Mouse (Mus musculus) Patski (cell line): ENCODE measurements around the gene Cdh16. TPM values are rescaled to one million over a fixed set of nuclear protein-coding genes. Genes with fewer than 3 reads are reported as not detected.

ENCODE experiments used
- ATAC-seq: fragments of 100-300 bp; one replicate; pipeline ENCODE4 v1.8.0; 2021
- CTCF ChIA-PET: fragments of 350-600 bp; sonication (Branson Sonifier 250); formaldehyde crosslinking; loops from one replicate; lab custom pipeline; 2022; ENCODE audit warnings: inconsistent platforms; lab: Charles Lee
- POLR2A ChIA-PET: fragments of 350-600 bp; sonication (Branson Sonifier 250); formaldehyde crosslinking; loops from one replicate; lab custom pipeline; 2022; ENCODE audit warnings: antibody characterized with exemption, inconsistent platforms; lab: Charles Lee
- DNase-seq: peaks from one replicate; pipeline ENCODE4 v3.0.0-alpha.2; 2011; ENCODE audit warnings: low read depth, low spot score
- H3K27me3 ChIP-seq: fragments of 371-371 bp; one replicate; pipeline ENCODE4 v1.5.1; 2021
- CTCF ChIP-seq: fragments of 100-300 bp; IDR thresholded peaks from one replicate; pipeline ENCODE4 v1.5.1; 2021
- in situ Hi-C: fragments of 300-500 bp; cut with MboI; formaldehyde crosslinking; loops from 3 replicates; pipeline ENCODE4 v1.11.1; 2018; ENCODE audit warnings: low pct_unique_long_range_greater_than_20kb, mixed read lengths
- polyA plus RNA-seq: library from polyadenylated mRNA; unstranded; gene quantifications from one replicate; pipeline ENCODE4 v1.2.3, GENCODE M21; 2021

The Cdh16 gene
- polyA plus RNA-seq, 1 experiment from 2014 or later: 738 TPM

GRCm38 (mm10) chr8:104627065-104627740 lies 3.0 kb upstream of the Cdh16 start:
- ATAC-seq: no peak
- no peak for DNase-seq
- in situ Hi-C loops: no loop called here
- TF ChIP-seq CTCF: no peak
- POLR2A ChIA-PET: interaction anchor here (0.6 kb wide), 1 partner anchor 195 kb away, joined by 4 read pairs; no protein-coding TSS in a partner anchor
- CTCF ChIA-PET: interaction anchor here (1.0 to 1.7 kb wide), 3 partner anchors 9 to 25 kb away, joined by 3 to 6 read pairs (median 4); no protein-coding TSS in a partner anchor
- H3K27me3 ChIP-seq: no peaks in the 10 kb centered on the region

GRCm38 (mm10) chr8:104620765-104621164 lies 3.4 kb downstream of the Cdh16 start:
- in situ Hi-C loops: no loop called here
- no peak for TF ChIP-seq CTCF
- ChIA-PET CTCF (interaction anchor here (0.9 to 2.0 kb wide), 8 partner anchors 9 to 22 kb away, joined by 3 to 7 read pairs (median 4); partner anchors contain the start of gene Rrad), POLR2A (interaction anchor here (1.1 kb wide), 1 partner anchor 16 kb away, joined by 3 read pairs; no protein-coding TSS in a partner anchor)
- H3K27me3 ChIP-seq: no peaks in the 10 kb centered on the region
- DNase-seq (no peak), ATAC-seq (no peak)

GRCm38 (mm10) chr8:104613119-104613518 lies 11.1 kb downstream of the Cdh16 start:
- POLR2A ChIA-PET: interaction anchor here (2.5 kb wide), 1 partner anchor 11 kb away, joined by 7 read pairs; the partner anchor contains the start of gene Cdh16
- DNase-seq (no peak), ATAC-seq (no peak)
- TF ChIP-seq CTCF: no peak
- no peaks in the 10 kb centered on the region for H3K27me3 ChIP-seq
- in situ Hi-C loops: no loop called here
- CTCF ChIA-PET: interaction anchor here (1.6 kb wide), 1 partner anchor 10 kb away, joined by 7 read pairs; no protein-coding TSS in a partner anchor

GRCm38 (mm10) chr8:104611613-104612012 lies 12.6 kb downstream of the Cdh16 start:
- no peaks in the 10 kb centered on the region for H3K27me3 ChIP-seq
- CTCF ChIA-PET: interaction anchor here (1.0 to 2.1 kb wide), 3 partner anchors 9 to 24 kb away, joined by 3 to 8 read pairs (median 4); no protein-coding TSS in a partner anchor
- DNase-seq (no peak), ATAC-seq (no peak)
- in situ Hi-C loops: no loop called here
- POLR2A ChIA-PET: interaction anchor here (0.7 to 2.5 kb wide), 4 partner anchors 8 to 26 kb away, joined by 3 to 7 read pairs (median 4); partner anchors contain the start of genes Cdh16 and Rrad
- no peak for TF ChIP-seq CTCF

GRCm38 (mm10) chr8:104610185-104610766 lies 13.9 kb downstream of the Cdh16 start:
- ChIA-PET POLR2A (no interaction called here), CTCF (interaction anchor here (0.9 to 2.1 kb wide), 2 partner anchors 8 to 18 kb away, joined by 3 to 8 read pairs; no protein-coding TSS in a partner anchor)
- no peak for ATAC-seq
- no peak for DNase-seq
- no peaks in the 10 kb centered on the region for H3K27me3 ChIP-seq
- in situ Hi-C loops: no loop called here
- TF ChIP-seq CTCF: no peak

- ATAC-seq (no peak), DNase-seq (no peak)
- ChIA-PET POLR2A (interaction anchor here (0.7 to 0.8 kb wide), 2 partner anchors 11 to 28 kb away, joined by 3 read pairs; no protein-coding TSS in a partner anchor), CTCF (no interaction called here)
- no peak for TF ChIP-seq CTCF
- in situ Hi-C loops: no loop called here
- H3K27me3 ChIP-seq: no peaks in the 10 kb centered on the region
Observed at GRCm38 (mm10) chr8:104609222-104609621, 15.0 kb downstream of the Cdh16 start.

GRCm38 (mm10) chr8:104607944-104608343 lies 16.3 kb downstream of the Cdh16 start:
- no peaks in the 10 kb centered on the region for H3K27me3 ChIP-seq
- no peak for DNase-seq

GRCm38 (mm10) chr8:104606329-104606728 lies 17.9 kb downstream of the Cdh16 start:
- ChIA-PET POLR2A (interaction anchor here (0.5 to 1.9 kb wide), 2 partner anchors 17 to 99 kb away, joined by 3 to 10 read pairs; partner anchors contain the start of gene Cdh16), CTCF (interaction anchor here (1.4 to 3.5 kb wide), 2 partner anchors 18 to 38 kb away, joined by 3 to 15 read pairs; partner anchors contain the start of gene Cdh16)
- no peak for TF ChIP-seq CTCF
- ATAC-seq: peak; percentile 31
- DNase-seq: no peak
- no peaks in the 10 kb centered on the region for H3K27me3 ChIP-seq
- in situ Hi-C loops: no loop called here

More at GRCm38 (mm10) chr8:104607944-104608343, 16.3 kb downstream of the Cdh16 start:
- POLR2A ChIA-PET: interaction anchor here (1.9 kb wide), 1 partner anchor 15 kb away, joined by 10 read pairs; the partner anchor contains the start of gene Cdh16
- in situ Hi-C loops: no loop called here
- CTCF ChIA-PET: interaction anchor here (1.2 to 3.5 kb wide), 3 partner anchors 12 to 37 kb away, joined by 3 to 15 read pairs (median 3); no protein-coding TSS in a partner anchor
- no peak for TF ChIP-seq CTCF
- no peak for ATAC-seq

- TF ChIP-seq CTCF: no peak
- in situ Hi-C loops: no loop called here
- no peaks in the 10 kb centered on the region for H3K27me3 ChIP-seq
- ChIA-PET POLR2A (no interaction called here), CTCF (interaction anchor here (0.8 to 3.7 kb wide), 18 partner anchors 8 to 68 kb away, joined by 3 to 44 read pairs (median 7); partner anchors contain the start of genes Cdh16, Ciao2b, Pdp2 and Rrad)
- ATAC-seq: no peak
- DNase-seq: no peak
Observed at GRCm38 (mm10) chr8:104603245-104603593, 21.0 kb downstream of the Cdh16 start.
